Mouse (Mus musculus) cerebellum, adult 2 months (tissue): ENCODE measurements around the gene Shb.

ENCODE experiments used
- CTCF ChIP-seq: fragments of 200-500 bp; IDR thresholded peaks from 2 replicates; pipeline ENCODE4 v1.5.1; 2011; ENCODE audit warnings: low read depth, mild to moderate bottlenecking, control low read depth, low read length, moderate library complexity, borderline replicate concordance; ENCODE audit not compliant: insufficient read depth
- POLR2A ChIP-seq: fragments of 200-500 bp; IDR thresholded peaks from 2 replicates; pipeline ENCODE4 v1.6.1; 2011; ENCODE audit warnings: low read length, control low read depth, borderline replicate concordance; ENCODE audit not compliant: insufficient read depth

DNA sequence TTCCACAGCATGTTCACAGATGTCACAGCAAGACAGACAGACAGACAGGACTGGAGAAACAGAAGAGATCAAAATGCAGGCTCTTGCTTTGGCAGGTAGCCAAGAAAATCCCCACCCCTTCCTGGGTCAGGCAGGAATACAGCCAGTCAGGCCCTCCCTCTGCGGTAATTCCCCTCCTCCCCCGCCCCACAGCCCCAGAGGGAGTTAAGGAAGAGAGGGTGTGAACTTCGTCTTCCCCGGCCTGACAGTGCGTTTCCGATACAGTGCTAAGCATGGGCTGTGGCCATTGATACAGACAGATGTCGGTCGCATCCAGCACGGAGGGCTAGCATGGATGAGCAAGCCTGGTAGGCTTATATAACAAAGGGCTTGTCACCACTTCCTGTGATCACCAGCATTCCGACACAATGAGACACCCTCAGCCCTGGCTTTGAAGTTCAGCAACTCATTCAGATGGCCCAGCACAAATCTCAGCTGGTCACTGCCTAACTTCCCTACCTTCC lies 18.4 kb downstream of the Shb start:
- TF ChIP-seq CTCF (no peak), POLR2A (no peak)
